ENCODE assay signal across 20 mouse cellular contexts in the genomic region with DNA sequence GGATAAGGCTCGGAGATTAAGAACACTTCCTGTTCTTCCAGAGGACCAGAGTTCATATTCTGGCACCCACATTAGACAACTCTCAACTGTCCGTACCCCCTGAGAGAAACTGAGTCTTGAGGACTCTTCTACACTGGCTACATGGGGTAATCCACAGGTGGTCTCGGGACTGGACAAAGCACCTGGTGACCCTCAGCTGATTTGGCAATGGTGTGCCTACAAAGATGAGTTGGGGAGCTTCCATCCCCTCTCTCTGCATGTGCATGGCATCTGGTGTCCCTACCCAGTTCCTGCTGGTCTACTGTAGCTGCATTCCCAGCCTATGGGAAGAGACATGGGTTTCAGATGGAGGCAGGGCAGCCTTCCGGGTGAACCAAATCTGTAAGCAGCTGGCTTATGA.
"Had no signal": no experiment of that assay in that cellular context is flagged by ENCODE, and none has a peak within 500 bp of the region (broad histone marks: within the 10 kb centered on the region; RNA-seq: fewer than 3 reads in every experiment).

No protein-coding gene starts in this region.

- H3K4me1 ChIP-seq: limb, embryonic 12.5 days; limb, embryonic 13.5 days; limb, embryonic 15.5 days; liver, embryonic 12.5 days; liver, embryonic 13.5 days; liver, embryonic 15.5 days; lung, embryonic 15.5 days; midbrain, embryonic 10.5 days; neural tube, embryonic 12.5 days had no signal

- DNase-seq: liver, embryonic 13.5 days had no signal

- ATAC-seq: liver, embryonic 12.5 days; liver, postnatal 0 days; midbrain, embryonic 13.5 days; midbrain, embryonic 15.5 days; midbrain, embryonic 16.5 days had no signal

- H3K27me3 ChIP-seq: limb, embryonic 15.5 days; liver, embryonic 12.5 days; liver, embryonic 13.5 days; liver, embryonic 15.5 days; midbrain, embryonic 12.5 days; midbrain, embryonic 13.5 days; midbrain, embryonic 15.5 days; neural tube, embryonic 12.5 days had no signal

- H3K27ac ChIP-seq: limb, embryonic 10.5 days; limb, embryonic 12.5 days; limb, embryonic 13.5 days; limb, embryonic 15.5 days; liver, embryonic 12.5 days; liver, embryonic 13.5 days; liver, embryonic 14.5 days; liver, embryonic 15.5 days; lung, embryonic 15.5 days; macrophage; midbrain, embryonic 10.5 days; midbrain, embryonic 12.5 days; midbrain, embryonic 13.5 days; midbrain, embryonic 15.5 days; neural tube, embryonic 12.5 days had no signal

- H3K9ac ChIP-seq: limb, embryonic 12.5 days; limb, embryonic 13.5 days; limb, embryonic 15.5 days; liver, embryonic 12.5 days; liver, embryonic 13.5 days; liver, embryonic 14.5 days; liver, embryonic 15.5 days; liver, postnatal 0 days; lung, embryonic 14.5 days; lung, embryonic 15.5 days; midbrain, embryonic 12.5 days; midbrain, embryonic 13.5 days; midbrain, embryonic 15.5 days; neural tube, embryonic 12.5 days had no signal

- H3K36me3 ChIP-seq: limb, embryonic 10.5 days; limb, embryonic 12.5 days; limb, embryonic 13.5 days; limb, embryonic 15.5 days; liver, embryonic 12.5 days; liver, embryonic 13.5 days; liver, embryonic 15.5 days; lung, embryonic 15.5 days; midbrain, embryonic 10.5 days; midbrain, embryonic 12.5 days; midbrain, embryonic 13.5 days; midbrain, embryonic 15.5 days; neural tube, embryonic 12.5 days had no signal

- H3K9me3 ChIP-seq: limb, embryonic 10.5 days; limb, embryonic 12.5 days; limb, embryonic 13.5 days; limb, embryonic 15.5 days; liver, embryonic 12.5 days; liver, embryonic 13.5 days; liver, embryonic 15.5 days; lung, embryonic 15.5 days; midbrain, embryonic 10.5 days; midbrain, embryonic 12.5 days; midbrain, embryonic 13.5 days; midbrain, embryonic 15.5 days; neural tube, embryonic 12.5 days had no signal

- H3K4me3 ChIP-seq: limb, embryonic 10.5 days; limb, embryonic 12.5 days; limb, embryonic 13.5 days; limb, embryonic 15.5 days; liver, embryonic 12.5 days; liver, embryonic 13.5 days; liver, embryonic 15.5 days; lung, embryonic 15.5 days; megakaryocyte, embryonic 14.5 days; midbrain, embryonic 10.5 days; midbrain, embryonic 12.5 days; midbrain, embryonic 13.5 days; midbrain, embryonic 15.5 days; myocyte; neural tube, embryonic 12.5 days had no signal
